Mouse (Mus musculus) embryonic facial prominence, embryonic 13.5 days (tissue): ENCODE data around the gene Trem1. TPM values are rescaled to one million over a fixed set of nuclear protein-coding genes. Genes with fewer than 3 reads are reported as not detected.

ENCODE experiments used
- ATAC-seq: fragments of 200-750 bp; cut with Nextera tagmentation; 2 replicates; pipeline ENCODE4 v1.8.0; 2017; ENCODE audit warnings: low read depth; ENCODE audit not compliant: insufficient number of reproducible peaks, insufficient read depth, low FRiP score, low TSS enrichment
- H3K27ac ChIP-seq: fragments of 300-500 bp; sonication (generic); 2 replicates; pipeline ENCODE4 v1.5.1; 2015; ENCODE audit warnings: moderate library complexity, mild to moderate bottlenecking, inconsistent platforms
- H3K27me3 ChIP-seq: fragments of 300-500 bp; sonication (generic); 2 replicates; pipeline ENCODE4 v1.6.1; 2015; ENCODE audit warnings: mild to moderate bottlenecking, inconsistent platforms
- H3K36me3 ChIP-seq: fragments of 300-500 bp; sonication (generic); 2 replicates; pipeline ENCODE4 v1.6.1; 2015; ENCODE audit warnings: mild to moderate bottlenecking, inconsistent platforms
- H3K4me1 ChIP-seq: fragments of 300-500 bp; sonication (generic); 2 replicates; pipeline ENCODE4 v1.6.1; 2015; ENCODE audit warnings: inconsistent platforms
- H3K4me2 ChIP-seq: fragments of 300-500 bp; sonication (generic); 2 replicates; pipeline ENCODE4 v1.6.1; 2015; ENCODE audit warnings: moderate library complexity, mild to moderate bottlenecking, inconsistent platforms
- H3K4me3 ChIP-seq: fragments of 300-500 bp; sonication (generic); 2 replicates; pipeline ENCODE4 v1.5.1; 2015; ENCODE audit warnings: mild to moderate bottlenecking, inconsistent platforms
- H3K9ac ChIP-seq: fragments of 300-500 bp; sonication (generic); 2 replicates; pipeline ENCODE4 v1.6.1; 2015; ENCODE audit warnings: mild to moderate bottlenecking, inconsistent platforms
- H3K9me3 ChIP-seq: fragments of 300-500 bp; sonication (generic); 2 replicates; pipeline ENCODE4 v1.6.1; 2016; ENCODE audit warnings: inconsistent platforms
- WGBS: fragments of 180-500 bp; shearing (Covaris S2); methylation state at CpG from one replicate; pipeline ENCODE4 v1.1.7; 2015; ENCODE audit warnings: mixed read lengths; 5-methylcytosine and 5-hydroxymethylcytosine counted together
- polyA plus RNA-seq: library from polyadenylated mRNA; unstranded; fragments of >200 nt; fragmentation: Nextera tagmentation; extraction: Ambion mirVana; gene quantifications from 2 replicates; pipeline ENCODE4 v1.2.1, GENCODE M21; 2015

Trem1 gene
- polyA plus RNA-seq, 1 experiment from 2014 or later, result 0.13 TPM

DNA sequence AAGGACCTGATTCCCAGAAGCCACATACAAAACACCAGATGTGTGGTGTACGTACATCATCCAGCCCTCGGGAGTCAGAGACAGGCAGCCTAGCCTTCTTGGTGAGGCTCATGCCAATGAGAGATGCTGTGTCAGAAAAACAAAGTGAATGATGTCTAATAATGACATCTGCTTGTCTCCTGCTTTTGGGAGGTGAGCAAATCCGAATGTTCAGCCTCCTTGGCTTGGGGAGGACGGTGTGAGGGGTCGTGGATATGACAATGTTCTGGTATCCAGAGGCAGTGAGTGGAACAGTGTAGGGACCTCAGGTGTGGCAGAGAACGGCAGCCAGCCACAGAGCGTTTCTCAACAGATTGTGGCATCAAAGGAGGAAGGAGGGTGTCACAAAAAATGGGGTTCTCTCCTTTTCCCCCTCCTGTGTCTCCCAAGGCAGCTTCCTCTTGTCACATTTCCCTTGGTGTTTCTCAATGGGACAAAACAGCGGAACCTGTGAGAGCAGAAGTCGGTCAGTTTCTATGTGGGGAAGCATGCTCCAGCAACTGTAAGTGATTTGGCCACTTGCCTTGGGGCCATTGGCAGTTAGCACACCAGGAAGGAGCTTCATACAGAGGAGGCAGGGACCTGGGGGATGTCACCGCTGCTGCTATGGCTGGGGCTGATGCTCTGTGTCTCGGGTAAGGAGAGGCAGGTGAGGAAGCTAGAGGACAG is 14.8 kb downstream of the Trem1 start, which contains the start of gene Trem3:
Gene Trem3, plus strand, starts transcription at position 557 of the 708 bp plus-strand sequence.
- no peaks in the 10 kb centered on the region for H3K27me3 ChIP-seq
- no peaks in the 10 kb centered on the region for H3K4me1 ChIP-seq
- no peak within 1 kb of the TSS for H3K4me2 ChIP-seq
- H3K9ac ChIP-seq, result no peak within 1 kb of the TSS
- WGBS, result 69% methylated on average over 11 of the region's 11 CpGs
- H3K27ac ChIP-seq, result no peak within 1 kb of the TSS
- ATAC-seq, result no peak
- H3K9me3 ChIP-seq, result no peaks in the 10 kb centered on the region
- no peaks in the 10 kb centered on the region for H3K36me3 ChIP-seq
- H3K4me3 ChIP-seq, result no peak within 1 kb of the TSS

DNA sequence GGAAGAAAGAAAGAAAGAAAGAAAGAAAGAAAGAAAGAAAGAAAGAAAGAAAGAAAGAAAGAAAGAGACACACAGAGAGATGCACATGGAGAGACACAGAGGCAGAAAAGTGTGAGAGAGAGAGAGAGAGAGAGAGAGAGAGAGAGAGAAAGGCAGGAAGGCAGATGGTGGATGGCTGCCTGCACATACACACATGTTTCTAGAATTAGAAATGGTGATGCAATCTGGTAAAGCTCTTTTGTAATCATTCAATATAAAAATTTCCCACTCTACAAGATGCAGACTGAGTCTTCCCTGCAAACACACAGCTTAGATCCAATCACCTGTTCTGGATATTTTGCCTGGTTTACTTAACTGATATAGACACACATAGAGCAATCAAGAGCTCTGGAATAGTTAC is 16.5 kb downstream of the Trem1 start:
- H3K9ac ChIP-seq, result no peak overlapping the region
- no peak overlapping the region for H3K4me3 ChIP-seq
- H3K4me1 ChIP-seq, result no peaks in the 10 kb centered on the region
- H3K27me3 ChIP-seq, result no peaks in the 10 kb centered on the region
- no peaks in the 10 kb centered on the region for H3K9me3 ChIP-seq
- H3K4me2 ChIP-seq, result no peak overlapping the region
- H3K27ac ChIP-seq, result no peak overlapping the region
- H3K36me3 ChIP-seq, result no peaks in the 10 kb centered on the region
- no peak for ATAC-seq

DNA sequence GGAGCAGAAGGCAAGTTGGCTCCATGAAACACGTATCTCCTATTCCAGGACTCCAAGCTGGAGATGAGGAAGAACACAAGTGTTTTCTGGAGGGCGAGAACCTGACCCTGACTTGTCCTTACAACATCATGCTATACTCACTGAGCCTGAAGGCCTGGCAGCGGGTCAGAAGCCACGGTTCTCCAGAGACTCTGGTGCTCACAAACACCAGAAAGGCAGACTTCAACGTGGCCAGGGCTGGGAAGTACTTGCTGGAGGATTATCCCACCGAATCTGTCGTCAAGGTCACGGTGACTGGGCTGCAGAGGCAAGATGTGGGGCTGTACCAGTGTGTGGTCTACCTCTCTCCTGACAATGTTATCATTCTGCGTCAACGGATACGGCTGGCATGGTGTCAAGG is 16.9 kb downstream of the Trem1 start:
- Histone ChIP-seq H3K4me2 (no peak overlapping the region), H3K9me3 (no peaks in the 10 kb centered on the region), H3K4me3 (no peak overlapping the region), H3K36me3 (no peaks in the 10 kb centered on the region), H3K27me3 (no peaks in the 10 kb centered on the region), H3K4me1 (no peaks in the 10 kb centered on the region), H3K9ac (no peak overlapping the region), H3K27ac (no peak overlapping the region)
- no peak for ATAC-seq
- WGBS, result 82% methylated on average over 11 of the region's 11 CpGs

DNA sequence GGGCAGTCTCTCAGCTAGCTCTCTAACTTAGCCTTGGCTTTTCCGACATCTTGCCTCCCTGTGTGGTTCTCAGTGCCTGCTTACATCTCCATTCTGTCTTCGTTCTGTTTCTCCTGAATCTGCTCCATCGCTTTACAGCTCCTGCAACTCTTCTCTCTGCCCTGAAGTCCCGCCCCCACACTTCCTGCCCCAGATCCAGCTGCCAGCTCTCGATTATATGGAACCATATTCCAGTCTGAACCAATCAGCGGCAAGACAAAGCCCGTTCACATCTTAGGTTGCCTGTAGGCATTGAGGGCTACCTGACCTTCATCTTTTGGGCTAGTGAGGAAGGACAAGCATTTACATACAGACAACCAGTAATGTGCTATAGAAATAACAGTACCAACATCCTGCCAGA is 18.1 kb downstream of the Trem1 start:
- Histone ChIP-seq H3K9me3 (no peaks in the 10 kb centered on the region), H3K4me2 (no peak overlapping the region), H3K4me3 (no peak overlapping the region), H3K9ac (no peak overlapping the region), H3K4me1 (no peaks in the 10 kb centered on the region), H3K27ac (no peak overlapping the region), H3K36me3 (no peaks in the 10 kb centered on the region), H3K27me3 (no peaks in the 10 kb centered on the region)
- no peak for ATAC-seq
- WGBS, result 83% methylated on average over 7 of the region's 7 CpGs

DNA sequence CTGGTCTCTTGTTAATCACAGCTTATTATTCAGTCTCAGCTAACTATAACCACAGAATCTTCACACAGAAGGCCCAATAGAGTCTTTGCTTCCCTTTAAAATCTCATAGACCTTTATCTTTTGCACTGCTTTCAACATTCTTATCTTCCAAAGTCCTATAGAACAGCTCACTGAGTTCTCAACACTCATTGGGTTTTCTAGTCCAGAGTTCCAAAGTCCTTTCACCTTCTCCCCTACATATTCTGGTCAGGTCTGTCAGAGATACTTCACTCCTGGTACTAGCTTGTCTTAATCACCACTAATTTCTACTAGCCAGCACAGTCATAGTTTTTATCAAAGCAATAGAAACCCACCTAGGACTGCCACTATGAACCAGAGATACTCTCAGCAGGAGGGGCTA is 24.0 kb downstream of the Trem1 start:
- no peaks in the 10 kb centered on the region for H3K36me3 ChIP-seq
- no peak overlapping the region for H3K4me3 ChIP-seq
- H3K4me2 ChIP-seq, result no peak overlapping the region
- ATAC-seq, result no peak
- no peaks in the 10 kb centered on the region for H3K4me1 ChIP-seq
- peaks cover 18% of the 10 kb centered on the region; the same call in 1 of the 2 replicates for H3K9me3 ChIP-seq
- no peaks in the 10 kb centered on the region for H3K27me3 ChIP-seq
- H3K9ac ChIP-seq, result no peak overlapping the region
- no peak overlapping the region for H3K27ac ChIP-seq

DNA sequence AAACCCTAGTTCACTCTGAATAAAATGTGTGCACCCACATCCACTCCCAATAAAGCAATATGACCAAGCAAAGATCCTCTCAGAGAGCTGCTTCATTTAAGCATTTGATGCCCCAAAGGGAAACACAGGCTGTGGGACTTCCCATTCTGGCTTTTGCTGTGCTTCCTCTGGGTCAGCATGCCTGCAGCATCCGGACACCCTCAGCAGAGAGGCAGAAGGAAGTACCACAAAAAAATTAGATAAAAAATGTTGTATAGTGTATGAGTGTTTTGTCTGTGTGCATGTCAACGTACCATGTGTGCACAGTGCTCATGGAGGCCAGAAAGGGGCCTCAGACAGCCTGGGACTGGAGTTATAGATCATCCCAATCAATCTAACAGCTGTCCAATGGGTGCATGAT is 29.3 kb downstream of the Trem1 start:
- WGBS, result 90% methylated on average over 2 of the region's 2 CpGs
- no peak for ATAC-seq
- Histone ChIP-seq H3K36me3 (no peaks in the 10 kb centered on the region), H3K4me1 (no peaks in the 10 kb centered on the region), H3K4me3 (no peak overlapping the region), H3K4me2 (no peak overlapping the region), H3K27me3 (no peaks in the 10 kb centered on the region), H3K27ac (no peak overlapping the region), H3K9ac (no peak overlapping the region), H3K9me3 (peaks cover 18% of the 10 kb centered on the region; the same call in 1 of the 2 replicates)

DNA sequence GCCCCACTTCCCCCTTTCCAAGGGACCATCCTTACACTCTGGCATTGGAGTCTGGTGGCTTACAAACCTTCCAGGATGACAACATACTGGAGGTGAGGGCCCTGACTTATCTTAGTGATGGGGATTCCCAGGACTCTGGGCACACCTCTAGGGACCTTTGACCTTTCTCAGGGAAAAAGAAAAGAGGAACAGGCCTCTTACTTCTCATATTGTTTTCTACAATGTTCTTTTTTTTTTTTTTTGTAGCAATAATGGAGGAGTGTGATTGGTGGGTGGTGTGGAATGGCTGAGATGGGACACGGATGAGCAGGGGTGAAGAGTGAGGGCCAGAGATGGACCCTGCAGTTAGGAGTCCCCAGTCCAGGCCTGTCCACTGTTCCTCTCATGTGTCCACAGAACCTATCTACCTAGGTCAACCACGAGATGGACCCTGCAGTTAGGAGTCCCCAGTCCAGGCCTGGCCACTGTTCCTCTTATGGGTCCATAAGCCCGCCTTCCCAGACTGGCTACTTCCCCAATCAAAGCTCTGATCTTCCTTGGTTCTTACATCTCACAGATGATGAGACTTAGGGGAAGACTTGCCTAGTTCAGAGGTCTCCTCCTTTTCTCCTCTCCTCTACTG is 31.3 kb downstream of the Trem1 start, which contains the start of gene Treml4:
Gene Treml4, plus strand, starts transcription at position 555 of the 622 bp plus-strand sequence.
- Histone ChIP-seq H3K4me1 (no peaks in the 10 kb centered on the region), H3K9ac (no peak within 1 kb of the TSS), H3K27ac (no peak within 1 kb of the TSS), H3K9me3 (peaks cover 13% of the 10 kb centered on the region; the same call in 1 of the 2 replicates), H3K4me2 (no peak within 1 kb of the TSS), H3K36me3 (no peaks in the 10 kb centered on the region), H3K4me3 (no peak within 1 kb of the TSS), H3K27me3 (no peaks in the 10 kb centered on the region)
- no peak for ATAC-seq
- 78% methylated on average over 3 of the region's 3 CpGs for WGBS

DNA sequence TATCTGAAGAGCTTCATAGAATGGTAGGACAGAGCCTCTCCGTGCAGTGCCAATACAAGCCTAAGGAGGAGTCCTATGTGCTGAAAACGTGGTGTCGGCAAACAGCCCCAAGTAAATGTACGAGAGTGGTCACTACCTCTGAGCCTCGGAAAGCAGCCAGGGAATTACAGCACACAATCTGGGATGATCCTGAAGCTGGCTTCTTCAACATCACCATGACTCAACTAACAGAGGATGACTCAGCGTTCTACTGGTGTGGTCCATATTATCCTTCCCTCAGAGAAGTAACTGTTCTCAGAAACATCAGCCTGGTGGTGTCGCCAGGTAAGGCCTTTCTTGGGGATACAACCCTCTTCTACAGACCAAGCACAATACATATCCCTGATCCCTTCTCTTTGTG is 32.1 kb downstream of the Trem1 start:
- no peak overlapping the region for H3K4me2 ChIP-seq
- H3K27ac ChIP-seq, result no peak overlapping the region
- no peaks in the 10 kb centered on the region for H3K27me3 ChIP-seq
- 91% methylated on average over 7 of the region's 7 CpGs for WGBS
- H3K4me1 ChIP-seq, result no peaks in the 10 kb centered on the region
- H3K9ac ChIP-seq, result no peak overlapping the region
- H3K9me3 ChIP-seq, result peaks cover 5% of the 10 kb centered on the region; the same call in 1 of the 2 replicates
- ATAC-seq, result no peak
- no peaks in the 10 kb centered on the region for H3K36me3 ChIP-seq
- no peak overlapping the region for H3K4me3 ChIP-seq

DNA sequence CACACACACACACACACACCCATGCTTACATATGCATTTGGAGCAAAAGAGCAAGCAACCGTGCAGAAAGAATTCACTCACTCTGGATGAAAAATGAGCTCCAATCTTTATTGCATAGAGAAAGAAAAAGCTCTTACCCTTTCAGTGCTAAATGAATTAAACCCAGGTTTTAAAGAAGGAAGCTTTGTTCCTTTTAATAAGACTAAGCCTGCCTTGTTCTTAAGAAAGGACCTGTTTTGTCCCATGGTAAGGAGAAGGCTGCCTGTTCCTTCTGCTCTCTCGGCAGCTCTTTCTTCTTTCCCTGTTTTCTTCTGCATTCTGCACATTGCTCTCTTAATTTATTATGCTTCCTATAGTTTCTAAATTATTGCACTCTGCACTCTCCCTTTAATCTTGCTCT is 33.6 kb downstream of the Trem1 start:
- Histone ChIP-seq H3K9me3 (no peaks in the 10 kb centered on the region), H3K27me3 (no peaks in the 10 kb centered on the region), H3K27ac (peak overlapping the region; percentile 39; the same call in 1 of the 2 replicates), H3K9ac (no peak overlapping the region), H3K4me2 (no peak overlapping the region), H3K4me3 (no peak overlapping the region), H3K4me1 (no peaks in the 10 kb centered on the region), H3K36me3 (no peaks in the 10 kb centered on the region)
- WGBS, result 31% methylated on average over 2 of the region's 2 CpGs
- no peak for ATAC-seq

DNA sequence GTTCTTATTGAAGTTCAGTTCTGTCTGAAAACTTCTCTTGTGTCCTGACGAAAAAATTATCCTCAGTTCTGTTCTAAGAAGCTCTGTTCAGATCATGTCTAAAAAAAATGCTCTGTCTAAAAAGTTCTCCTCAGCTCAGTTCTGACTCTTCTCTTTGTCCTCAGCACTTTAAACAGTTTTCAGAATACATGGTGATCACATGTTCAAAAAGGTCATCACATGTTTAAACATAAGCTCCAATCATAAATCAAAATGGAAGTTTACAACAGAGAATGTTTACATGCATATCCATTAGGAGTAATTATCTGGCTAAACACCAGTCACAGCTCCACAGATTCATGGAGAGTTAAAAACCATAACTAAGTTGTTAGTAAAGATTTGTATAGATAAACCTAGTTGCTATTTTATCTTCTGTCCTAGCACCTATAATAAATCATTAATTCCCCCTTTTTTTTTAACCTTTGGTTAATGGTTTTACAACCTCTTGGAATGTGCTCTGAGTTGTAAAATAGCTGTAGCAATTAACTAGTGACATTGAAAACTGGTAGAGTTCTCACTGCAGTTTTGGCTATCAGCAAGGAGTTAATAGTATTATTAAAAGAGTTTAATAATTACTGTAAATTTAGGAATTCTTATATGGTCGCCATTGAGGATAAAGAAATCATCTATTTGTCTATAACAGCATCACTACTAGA is 34.2 kb downstream of the Trem1 start:
- ATAC-seq, result no peak
- Histone ChIP-seq H3K36me3 (no peaks in the 10 kb centered on the region), H3K9ac (no peak overlapping the region), H3K4me3 (no peak overlapping the region), H3K4me2 (no peak overlapping the region), H3K27me3 (no peaks in the 10 kb centered on the region), H3K27ac (peak overlapping the region; percentile 39; the same call in 1 of the 2 replicates), H3K4me1 (no peaks in the 10 kb centered on the region), H3K9me3 (no peaks in the 10 kb centered on the region)
- 46% methylated on average over 2 of the region's 2 CpGs for WGBS

DNA sequence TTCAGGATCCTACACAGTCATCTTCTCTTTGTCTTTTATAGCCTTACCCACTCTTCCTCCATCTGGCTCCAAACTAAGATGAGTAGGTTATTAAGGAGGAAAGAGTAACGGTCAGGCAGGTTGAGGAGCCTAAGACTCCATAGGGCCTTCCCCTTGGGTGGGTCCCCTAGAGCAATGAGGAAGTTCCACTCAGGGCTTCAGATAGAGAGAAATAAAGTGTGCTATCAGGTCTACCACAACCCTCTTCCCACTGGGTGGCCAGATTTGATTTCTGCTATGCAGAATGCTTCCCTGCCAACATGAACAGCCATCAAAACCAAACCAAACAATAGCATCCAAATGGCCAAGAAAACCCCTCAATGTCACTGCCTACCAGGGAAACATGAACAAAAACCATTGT is 35.0 kb downstream of the Trem1 start:
- Histone ChIP-seq H3K27me3 (no peaks in the 10 kb centered on the region), H3K4me3 (no peak overlapping the region), H3K27ac (no peak overlapping the region), H3K9ac (no peak overlapping the region), H3K4me1 (no peaks in the 10 kb centered on the region), H3K9me3 (no peaks in the 10 kb centered on the region), H3K4me2 (no peak overlapping the region), H3K36me3 (no peaks in the 10 kb centered on the region)
- 88% methylated on average over 1 of the region's 1 CpGs for WGBS
- no peak for ATAC-seq

DNA sequence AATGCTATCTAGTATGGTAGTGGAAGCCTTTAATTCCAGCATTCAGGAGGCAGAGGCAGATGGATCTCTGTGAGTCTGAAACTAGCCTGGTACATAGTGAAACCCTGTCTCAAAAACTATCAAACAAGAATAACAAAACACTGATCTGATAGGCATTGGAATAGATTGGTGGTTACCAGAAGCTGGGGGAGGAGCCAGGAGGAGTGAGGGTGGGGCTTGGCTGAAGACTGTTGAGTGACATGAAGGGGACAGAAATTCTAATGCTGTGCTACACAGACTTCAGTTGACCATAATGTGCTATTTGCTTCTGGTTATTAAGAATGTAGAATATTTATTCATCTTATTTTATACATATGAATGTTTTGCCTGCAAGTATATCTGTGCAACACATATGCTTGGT is 35.7 kb downstream of the Trem1 start:
- no peaks in the 10 kb centered on the region for H3K27me3 ChIP-seq
- no peak for ATAC-seq
- no peaks in the 10 kb centered on the region for H3K9me3 ChIP-seq
- no peak overlapping the region for H3K27ac ChIP-seq
- no peak overlapping the region for H3K4me2 ChIP-seq
- no peak overlapping the region for H3K9ac ChIP-seq
- no peaks in the 10 kb centered on the region for H3K4me1 ChIP-seq
- H3K36me3 ChIP-seq, result no peaks in the 10 kb centered on the region
- H3K4me3 ChIP-seq, result no peak overlapping the region
